Mouse (Mus musculus): ENCODE results near the gene Tmem110. TPM values are rescaled to one million over a fixed set of nuclear protein-coding genes. Genes with fewer than 3 reads are reported as not detected.
A peak's percentile ranks its signal among the peaks of the same experiment; 100 is the strongest.

The Tmem110 gene
- total and polyA plus RNA-seq, 3 experiments: 11.6 to 21.0 TPM; not detected in 1

DNA sequence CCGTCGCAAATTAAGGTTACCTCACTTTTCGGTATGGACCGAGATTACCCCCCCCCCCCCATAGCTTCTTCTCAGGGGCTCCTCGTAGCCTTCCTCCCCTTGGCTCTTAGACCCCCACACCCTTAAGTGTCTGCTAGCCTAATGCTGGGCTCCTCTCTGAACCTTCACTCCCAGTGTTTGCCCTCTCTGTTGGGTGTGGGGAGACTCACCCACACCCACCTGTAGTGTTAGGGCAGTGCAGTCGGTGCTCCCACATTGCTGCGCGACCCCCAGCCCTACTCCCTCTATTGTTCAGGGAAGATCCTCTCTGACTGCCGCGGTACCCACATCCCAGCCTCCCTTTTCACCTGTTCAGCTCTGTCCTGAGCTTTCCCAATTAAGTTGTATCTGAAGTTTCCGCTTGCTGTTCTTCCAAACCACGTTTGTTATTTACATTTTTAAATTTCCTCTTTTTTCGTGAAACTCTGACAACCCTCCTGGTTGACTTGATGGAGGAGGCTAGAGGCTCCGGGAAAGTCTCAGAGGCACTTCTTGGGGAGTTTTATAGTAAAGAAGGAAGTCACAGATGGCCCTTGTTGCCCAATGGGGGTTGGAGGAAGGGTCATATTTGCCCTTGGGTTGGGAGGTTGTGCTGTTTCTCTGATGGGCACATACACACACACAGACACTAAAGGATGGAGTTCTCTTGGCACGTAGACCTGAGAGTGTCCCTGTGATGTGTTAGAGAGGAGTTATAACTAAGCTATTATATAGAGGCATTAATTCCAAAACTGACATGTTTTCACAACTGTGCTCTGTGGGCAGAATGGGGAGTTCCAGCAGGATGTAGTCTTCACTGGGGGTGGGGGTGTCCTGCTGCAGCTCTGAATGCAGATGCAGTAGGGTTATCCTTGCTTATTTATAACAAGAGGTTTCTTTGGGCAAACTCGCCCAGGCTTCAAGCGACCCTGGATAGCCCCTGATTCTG is 1.1 kb downstream of the Tmem110 start:
- H3K27ac ChIP-seq (ENCODE audit: control insufficient read depth, low read depth, low read length): no peak overlapping the region
- no peaks in the 10 kb centered on the region for H3K27me3 ChIP-seq (ENCODE audit: control insufficient read depth in 1 of 2, insufficient read depth in 2 of 2, low read length in 2 of 2)
- peaks cover 14 to 26% of the 10 kb centered on the region in 2 experiments for H3K4me1 ChIP-seq (ENCODE audit: control insufficient read depth in 1 of 2, insufficient read depth in 2 of 2, low read length in 2 of 2)
- H3K9ac ChIP-seq (ENCODE audit: control insufficient read depth, low read depth, low read length, poor library complexity, severe bottlenecking): peak overlapping the region; percentile 93
- peak overlapping the region; percentile 82 to 91 for H3K4me3 ChIP-seq (ENCODE audit: control insufficient read depth in 1 of 2, insufficient read depth in 1 of 2, low read depth in 2 of 2, low read length in 2 of 2)
- no peaks in the 10 kb centered on the region for H3K9me3 ChIP-seq (replicated peaks; ENCODE audit: insufficient read depth, low read length)
- DNase-seq (ENCODE audit: low read depth, low spot score): peak; percentile 38
- peaks cover 0 to 19% of the 10 kb centered on the region in 2 experiments; a peak in 2 of 4 replicates for H3K36me3 ChIP-seq (ENCODE audit: control insufficient read depth in 1 of 2, insufficient read depth in 2 of 2, low read length in 2 of 2)
- no peak for TF ChIP-seq GABPA (IDR thresholded peaks at IDR 0.05; ENCODE audit: low read depth, low read length)
- TF ChIP-seq EP300 (IDR thresholded peaks at IDR 0.05; ENCODE audit: low read depth in 1 of 2, low read length in 2 of 2): no peak
- no peak for TF ChIP-seq MYC (IDR thresholded peaks at IDR 0.05; ENCODE audit: low read depth, low read length)
- TF ChIP-seq ZMIZ1 (IDR thresholded peaks at IDR 0.05; ENCODE audit: low read depth, low read length): no peak
- no peak for TF ChIP-seq GATA1 (IDR thresholded peaks at IDR 0.05; ENCODE audit: low read depth, low read length)
- TF ChIP-seq MXI1 (IDR thresholded peaks at IDR 0.05; ENCODE audit: low read depth, low read length): peak; percentile 38; the same call in 1 of the 2 replicates
- peak; percentile 32; the same call in 1 of the 2 replicates for TF ChIP-seq SIN3A (IDR thresholded peaks at IDR 0.05; ENCODE audit: low read length)
- TF ChIP-seq ZKSCAN1 (IDR thresholded peaks at IDR 0.05; ENCODE audit: low read depth, low read length): no peak
- peaks cover 12% of the 10 kb centered on the region for H3K79me2 ChIP-seq (ENCODE audit: control insufficient read depth, insufficient read depth, low read length, poor library complexity)

DNA sequence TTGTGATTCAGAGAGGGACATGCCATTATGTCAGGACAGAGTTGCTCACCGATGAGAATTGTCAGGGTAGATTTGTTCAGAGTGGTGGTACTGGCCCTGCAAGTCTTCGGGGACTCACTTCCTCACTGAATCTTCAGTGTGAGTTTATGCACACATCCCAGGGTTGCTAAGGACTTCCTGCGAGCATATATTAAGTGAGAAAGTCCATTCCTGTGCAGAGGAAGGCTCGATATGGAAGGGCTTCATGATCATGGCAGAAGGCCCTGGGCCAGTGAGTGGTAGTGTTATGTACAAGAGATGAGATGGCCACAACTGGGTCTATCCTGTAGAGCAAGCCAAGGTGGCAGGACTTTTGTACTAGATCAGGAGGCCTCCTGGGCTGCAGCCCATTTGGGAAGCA is 2.1 kb downstream of the Tmem110 start:
- TF ChIP-seq EP300 (IDR thresholded peaks at IDR 0.05; ENCODE audit: low read depth in 1 of 2, low read length in 2 of 2): no peak
- no peak for TF ChIP-seq MAX (IDR thresholded peaks at IDR 0.05; ENCODE audit: low read length)
- no peak for TF ChIP-seq HCFC1 (IDR thresholded peaks at IDR 0.05; ENCODE audit: low read depth, low read length)
- no peak for TF ChIP-seq CHD2 (IDR thresholded peaks at IDR 0.05; ENCODE audit: low read length)
- no peak for TF ChIP-seq MYC (IDR thresholded peaks at IDR 0.05; ENCODE audit: low read depth, low read length)
- TF ChIP-seq USF1 (IDR thresholded peaks at IDR 0.05; ENCODE audit: low read depth, low read length): no peak
- no peak for TF ChIP-seq ZKSCAN1 (IDR thresholded peaks at IDR 0.05; ENCODE audit: low read depth, low read length)
- TF ChIP-seq CHD1 (IDR thresholded peaks at IDR 0.05; ENCODE audit: low read depth, low read length): no peak
- TF ChIP-seq SIN3A (IDR thresholded peaks at IDR 0.05; ENCODE audit: low read length): no peak
- no peak for TF ChIP-seq POLR2AphosphoS5 (IDR thresholded peaks at IDR 0.05; ENCODE audit: borderline replicate concordance, low read depth, low read length)
- TF ChIP-seq POLR2A (IDR thresholded peaks at IDR 0.05; ENCODE audit: control insufficient read depth in 1 of 2, insufficient read depth in 1 of 2, low read depth in 1 of 2, low read length in 2 of 2, poor library complexity in 1 of 2): no peak
- TF ChIP-seq USF2 (IDR thresholded peaks at IDR 0.05; ENCODE audit: borderline replicate concordance in 1 of 2, insufficient read depth in 1 of 2, low read depth in 1 of 2, low read length in 2 of 2): no peak
- TF ChIP-seq ELF1 (IDR thresholded peaks at IDR 0.05; ENCODE audit: low read depth, low read length): no peak
- no peak for TF ChIP-seq MAFK (IDR thresholded peaks at IDR 0.05; ENCODE audit: borderline replicate concordance, low read depth, low read length)
- TF ChIP-seq MAZ (IDR thresholded peaks at IDR 0.05; ENCODE audit: low read depth, low read length): no peak
- no peak for TF ChIP-seq E2F4 (IDR thresholded peaks at IDR 0.05; ENCODE audit: borderline replicate concordance, low read depth, low read length)
- peaks cover 14 to 26% of the 10 kb centered on the region in 2 experiments for H3K4me1 ChIP-seq (ENCODE audit: control insufficient read depth in 1 of 2, insufficient read depth in 2 of 2, low read length in 2 of 2)
- peaks cover 0 to 19% of the 10 kb centered on the region in 2 experiments; a peak in 2 of 4 replicates for H3K36me3 ChIP-seq (ENCODE audit: control insufficient read depth in 1 of 2, insufficient read depth in 2 of 2, low read length in 2 of 2)
- DNase-seq (ENCODE audit: low read depth, low spot score): peak; percentile 18
- H3K27ac ChIP-seq (ENCODE audit: control insufficient read depth, low read depth, low read length): no peak overlapping the region; the same call in 1 of the 2 replicates
- peaks cover 12% of the 10 kb centered on the region for H3K79me2 ChIP-seq (ENCODE audit: control insufficient read depth, insufficient read depth, low read length, poor library complexity)
- H3K27me3 ChIP-seq (ENCODE audit: control insufficient read depth in 1 of 2, insufficient read depth in 2 of 2, low read length in 2 of 2): no peaks in the 10 kb centered on the region
- H3K9me3 ChIP-seq (replicated peaks; ENCODE audit: insufficient read depth, low read length): no peaks in the 10 kb centered on the region
- no peak overlapping the region for H3K4me3 ChIP-seq (ENCODE audit: control insufficient read depth in 1 of 2, insufficient read depth in 1 of 2, low read depth in 2 of 2, low read length in 2 of 2)
- H3K9ac ChIP-seq (ENCODE audit: control insufficient read depth, low read depth, low read length, poor library complexity, severe bottlenecking): no peak overlapping the region
